Mouse (Mus musculus): ENCODE results near the gene Gm10428.
A peak's percentile ranks its signal among the peaks of the same experiment; 100 is the strongest.
"Not testable (repeated sequence)": the region's sequence is repeated elsewhere in the genome, so short reads cannot be mapped to it uniquely, and the experiment has no call there.

The Gm10428 gene

DNA sequence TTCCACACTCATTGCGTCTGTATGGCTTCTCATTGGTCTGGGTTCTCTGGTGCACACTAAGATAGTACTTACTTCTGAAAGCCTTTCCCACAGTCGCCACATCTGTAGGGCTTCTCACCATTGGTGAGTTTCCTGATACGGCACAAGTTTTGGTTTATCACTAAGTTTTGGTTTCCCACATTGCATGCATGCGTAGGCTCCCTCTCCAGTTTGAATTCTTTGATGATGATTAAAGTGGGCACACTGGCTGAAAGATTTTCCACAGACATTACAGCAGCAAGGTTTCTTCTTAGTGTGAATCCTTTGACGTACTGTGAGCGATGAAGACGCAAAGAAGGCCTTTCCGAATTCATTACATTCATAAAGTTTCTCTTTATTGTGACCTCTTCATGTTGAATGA lies at the start of gene Gm10428:
Gene Gm10428 (plus strand): TSS at position 321 of the 400 bp plus-strand sequence.
- no peak for DNase-seq (ENCODE audit: low spot score)

- DNase-seq (ENCODE audit: low spot score), result no peak
These were observed 46.8 kb upstream of the Gm10428 start for GRCm38 (mm10) chr11:62706141-62706540.

DNA sequence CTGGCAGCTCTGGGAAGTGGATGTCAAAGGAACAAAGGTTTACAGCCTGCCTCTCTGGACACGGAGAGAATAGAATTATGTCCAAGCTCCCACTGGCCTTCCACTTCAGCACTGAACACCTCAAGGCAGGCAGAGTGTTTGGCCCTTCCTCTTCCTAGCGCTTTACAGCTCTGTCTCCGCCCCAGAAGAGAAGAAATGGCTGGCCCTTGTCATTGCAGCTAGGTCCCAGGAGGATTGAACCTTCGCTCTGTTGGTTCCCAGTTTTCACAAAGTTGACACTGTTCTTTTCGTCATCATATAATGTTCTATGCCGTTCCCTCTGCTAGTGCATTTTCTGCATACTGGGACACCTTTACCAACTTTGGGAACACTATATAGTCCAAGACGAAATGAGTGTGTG lies 44.6 kb upstream of the Gm10428 start:
- no peak for DNase-seq (ENCODE audit: low spot score)

DNA sequence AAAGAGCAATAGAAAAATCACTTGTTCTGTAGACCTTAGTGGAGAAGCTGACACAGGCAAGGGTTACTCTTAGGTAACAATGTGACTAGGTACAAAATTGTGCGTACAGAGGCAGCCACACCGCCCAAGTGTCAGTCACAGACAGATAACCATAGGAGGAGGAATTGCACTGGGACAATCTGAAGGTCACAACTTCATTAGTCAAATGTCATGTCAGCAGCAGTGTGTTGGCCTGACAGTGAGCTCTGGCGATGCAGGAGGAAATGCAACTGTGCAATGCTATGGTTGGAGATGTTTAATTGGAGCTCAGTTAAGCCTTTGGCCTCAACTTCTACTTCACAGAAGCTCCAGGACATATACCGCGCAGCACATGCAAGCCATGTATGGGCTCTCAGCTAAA lies 42.2 kb upstream of the Gm10428 start:
- no peak for DNase-seq (ENCODE audit: low spot score)

GRCm38 (mm10) chr11:62728276-62728675 lies 24.6 kb upstream of the Gm10428 start:
- DNase-seq (ENCODE audit: low spot score), result no peak

GRCm38 (mm10) chr11:62731311-62732021 lies 21.4 kb upstream of the Gm10428 start, which contains the start of gene Zfp287:
TSS of gene Zfp287 (minus strand) at chr11:62731905.
- peak; percentile 96 for DNase-seq (ENCODE audit: low spot score)

GRCm38 (mm10) chr11:62732022-62732387 lies 20.9 kb upstream of the Gm10428 start:
- no peak for DNase-seq (ENCODE audit: low spot score)

DNA sequence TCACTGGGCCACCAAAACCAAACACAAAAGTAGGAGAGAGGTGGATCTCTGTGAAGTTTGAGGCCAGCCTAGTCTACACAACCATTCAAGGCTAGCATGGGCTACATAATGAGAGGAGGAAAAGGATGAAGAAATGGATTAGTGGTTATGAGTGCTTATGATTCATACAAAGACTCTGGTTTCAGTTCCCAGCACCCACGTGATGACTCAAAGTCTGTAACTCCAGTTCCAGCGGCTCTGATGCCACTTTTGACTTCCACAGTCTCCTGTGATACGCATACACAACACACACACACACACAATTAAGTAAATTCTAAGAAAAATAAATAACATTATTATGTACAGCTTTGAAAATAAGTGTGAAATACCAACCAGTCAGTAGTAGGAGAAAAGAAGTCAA lies 20.2 kb upstream of the Gm10428 start:
- DNase-seq (ENCODE audit: low spot score), result no peak

GRCm38 (mm10) chr11:62741186-62741585 lies 11.7 kb upstream of the Gm10428 start:
- no peak for DNase-seq (ENCODE audit: low spot score)

- DNase-seq (ENCODE audit: low spot score), result peak; percentile 41
These were observed 10.5 kb upstream of the Gm10428 start for GRCm38 (mm10) chr11:62742261-62742957.

DNA sequence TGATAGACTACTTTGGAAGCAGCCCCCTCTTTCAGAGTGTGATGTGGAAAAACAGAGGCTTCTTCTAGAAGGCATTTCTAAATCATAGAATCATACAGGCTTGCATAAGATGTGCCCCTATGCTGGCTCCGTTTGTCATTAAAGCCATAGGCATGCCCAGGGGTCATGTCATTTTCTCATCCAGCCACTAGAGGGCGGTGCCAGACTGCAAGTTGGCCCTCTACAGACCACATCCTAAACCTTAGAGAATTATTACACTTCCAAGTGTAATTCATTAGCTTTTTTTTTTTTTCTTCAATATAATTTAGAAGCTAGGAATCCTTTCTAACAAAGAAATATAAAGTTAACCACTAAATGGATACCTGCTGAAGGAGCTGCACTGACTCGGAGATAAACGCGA lies 8.8 kb upstream of the Gm10428 start:
- DNase-seq (ENCODE audit: low spot score), result peak; percentile 82

GRCm38 (mm10) chr11:62746001-62746533 lies 6.8 kb upstream of the Gm10428 start:
- DNase-seq (ENCODE audit: low spot score), result peak; percentile 86

GRCm38 (mm10) chr11:62747227-62747626 lies 5.7 kb upstream of the Gm10428 start:
- no peak for DNase-seq (ENCODE audit: low spot score)

DNA sequence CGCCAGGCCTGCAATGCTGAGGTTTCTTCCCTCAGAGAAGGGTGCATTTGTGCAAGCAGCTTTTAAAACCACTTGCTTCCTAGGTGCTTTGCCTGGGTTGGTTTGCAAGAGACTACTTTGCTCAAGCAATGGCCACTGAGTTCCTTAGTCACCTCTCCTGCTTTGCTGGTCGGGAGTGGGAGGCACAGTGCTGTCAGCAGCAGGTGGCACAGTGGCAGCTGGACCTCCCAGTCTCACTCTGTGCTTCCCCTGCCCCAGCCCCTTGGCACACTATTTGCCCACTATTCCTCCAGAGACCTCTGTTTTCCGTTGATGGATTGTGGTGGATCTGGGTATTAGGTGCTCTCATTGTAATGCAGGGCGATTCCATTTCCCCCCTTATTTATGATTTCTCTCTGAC lies 4.8 kb upstream of the Gm10428 start:
- no peak for DNase-seq (ENCODE audit: low spot score)

DNA sequence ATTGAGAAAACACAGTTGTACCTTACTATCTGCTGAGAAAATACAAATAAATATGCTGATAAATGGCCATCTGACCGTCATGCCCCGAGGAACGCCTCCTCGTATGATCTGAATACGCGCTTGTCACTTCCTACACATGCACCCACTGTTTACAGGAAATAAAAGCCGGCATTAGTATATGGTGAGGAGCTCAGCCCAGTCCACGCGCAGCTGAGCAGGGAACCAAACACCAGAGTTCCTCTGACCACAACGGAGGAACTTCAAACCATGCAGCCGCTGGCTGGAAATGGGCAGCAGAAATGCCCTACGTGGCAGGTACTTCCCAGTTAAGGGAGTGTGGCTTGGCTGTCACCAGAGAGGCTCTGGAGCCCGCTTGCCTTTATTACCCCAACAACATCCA lies 3.5 kb upstream of the Gm10428 start:
- not testable (repeated sequence) for DNase-seq (ENCODE audit: low spot score)

DNA sequence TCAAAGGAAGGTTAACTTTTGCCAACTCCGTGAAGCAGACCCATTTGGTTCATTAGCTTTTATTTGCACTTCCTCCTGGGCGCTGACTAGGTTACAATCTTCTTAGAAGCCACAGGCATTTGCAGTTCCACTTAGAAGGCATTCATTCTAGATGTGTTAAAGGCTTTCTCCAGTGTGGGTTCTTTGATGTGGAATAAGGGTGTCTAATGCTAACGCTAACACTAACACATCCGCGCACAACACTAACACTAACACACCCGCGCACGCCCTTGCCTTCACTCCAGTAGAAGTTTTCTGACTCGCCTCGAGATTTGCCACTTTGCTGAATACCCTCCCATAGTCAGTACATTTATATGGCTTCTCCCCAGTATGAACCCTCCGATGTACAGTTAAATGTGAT lies 709 bp upstream of the Gm10428 start:
- no peak for DNase-seq (ENCODE audit: low spot score)

DNA sequence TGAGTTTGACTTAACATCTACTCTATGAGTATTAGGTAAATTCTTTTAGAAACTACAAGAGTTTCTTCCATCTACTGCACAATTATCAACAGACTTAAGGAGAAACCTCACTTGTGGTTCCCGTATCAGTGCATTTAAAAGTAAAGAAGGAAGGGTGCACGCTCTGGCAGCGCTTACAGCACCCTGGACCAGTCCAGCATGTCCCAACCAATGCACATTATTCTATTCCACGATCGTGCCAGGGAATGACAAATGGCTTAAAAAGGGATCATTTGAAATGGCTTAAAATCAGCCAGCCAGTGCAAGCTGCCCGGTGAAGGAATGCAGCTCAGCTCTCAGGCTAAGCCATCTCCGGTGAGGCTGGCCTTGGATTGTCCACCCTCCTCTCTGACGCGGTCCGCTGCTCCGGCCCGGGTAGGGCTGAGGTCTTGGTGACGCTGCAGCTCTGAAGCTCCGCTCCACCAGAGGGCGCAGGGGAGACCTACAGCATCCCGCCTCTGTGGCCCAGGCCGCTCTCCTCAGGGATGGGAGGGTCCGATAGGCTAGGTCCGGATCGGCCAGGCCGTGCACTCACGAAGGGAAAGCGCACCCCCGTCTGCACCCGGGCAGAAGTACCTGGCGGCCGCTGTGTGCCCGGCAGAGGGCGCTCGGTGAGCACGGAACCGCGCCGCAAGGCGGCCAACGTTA lies 3.7 kb downstream of the Gm10428 start:
- DNase-seq (ENCODE audit: low spot score), result peak; percentile 98

GRCm38 (mm10) chr11:62757143-62757507 lies 4.2 kb downstream of the Gm10428 start:
- DNase-seq (ENCODE audit: low spot score), result no peak

DNA sequence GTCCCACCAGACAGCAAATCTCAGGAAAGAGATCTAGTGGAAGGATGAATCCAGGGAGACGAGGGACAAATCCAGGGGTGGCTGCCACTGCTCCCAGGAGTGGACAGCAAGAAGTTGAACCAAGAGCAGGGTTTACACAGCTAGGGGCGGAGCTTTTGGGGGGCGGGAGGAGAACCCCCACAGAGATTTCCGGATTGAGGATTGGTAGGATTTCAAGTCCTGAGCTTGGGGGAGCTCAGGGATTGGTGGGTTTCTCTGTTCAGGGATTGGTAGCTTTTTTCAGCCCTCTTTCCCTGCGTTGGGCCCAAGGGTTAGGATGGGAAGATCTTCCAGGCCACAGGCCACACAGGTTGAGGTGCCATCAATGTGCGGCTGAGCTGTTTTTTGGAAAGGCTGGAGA lies 5.0 kb downstream of the Gm10428 start:
- DNase-seq (ENCODE audit: low spot score), result no peak

GRCm38 (mm10) chr11:62758491-62758890 lies 5.6 kb downstream of the Gm10428 start:
- DNase-seq (ENCODE audit: low spot score), result no peak

DNA sequence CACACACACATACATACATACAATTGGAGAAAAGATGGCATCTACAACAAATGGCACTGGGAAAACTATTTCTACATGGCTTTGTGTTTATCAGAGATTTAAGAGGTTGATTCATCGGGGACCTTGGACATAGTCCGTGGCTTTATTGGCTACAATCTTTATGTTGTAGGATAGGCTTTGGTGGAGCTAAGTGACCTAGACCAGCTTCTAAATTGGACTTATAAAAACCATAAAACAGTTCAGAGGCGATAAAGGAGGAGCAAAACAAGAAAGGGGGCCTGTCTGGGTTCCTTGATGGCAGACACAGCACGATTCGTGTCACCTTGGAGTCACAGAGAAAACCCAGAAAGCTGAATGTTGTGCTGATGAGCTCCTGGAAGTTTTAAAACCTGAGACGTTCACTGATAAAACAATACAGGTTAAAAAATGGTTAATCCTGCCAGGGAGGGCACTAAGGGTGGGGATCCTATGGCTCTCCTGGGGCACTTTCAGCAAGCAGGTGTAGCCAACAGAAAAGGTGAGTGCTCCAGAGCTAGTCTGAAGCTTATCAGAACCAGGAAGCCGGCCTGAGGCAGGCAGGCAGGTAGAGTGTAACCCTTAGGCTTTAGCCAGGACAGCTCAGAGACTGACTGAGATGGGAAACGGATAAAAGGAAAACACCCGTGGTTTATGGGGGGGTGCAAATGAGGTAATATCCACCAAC lies 8.0 kb downstream of the Gm10428 start:
- no peak for DNase-seq (ENCODE audit: low spot score)

DNA sequence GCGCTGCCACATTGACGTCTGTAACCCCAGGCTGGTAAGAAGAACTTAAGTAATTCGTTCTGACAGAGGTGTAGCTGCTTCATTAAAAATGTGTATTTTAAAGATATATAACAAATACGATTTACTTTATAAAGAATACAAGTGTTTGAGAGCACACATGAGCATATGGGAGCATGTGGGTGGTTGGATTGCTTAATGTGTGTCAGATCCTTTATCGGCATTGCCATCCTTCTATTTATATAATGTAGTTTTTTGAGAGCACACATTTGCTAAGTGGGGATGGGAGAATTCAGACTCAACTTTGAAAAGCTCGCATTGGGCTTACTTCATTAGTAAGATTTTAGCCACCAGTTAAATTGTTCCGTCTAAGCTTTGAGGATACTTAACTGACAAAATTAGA lies 23.6 kb downstream of the Gm10428 start:
- DNase-seq (ENCODE audit: low spot score), result no peak
